Mouse (Mus musculus): ENCODE data around the gene Fam183b.

GRCm38 (mm10) chr11:58790646-58791045 is 11.1 kb downstream of the Fam183b start:
- no peak for TF ChIP-seq HCFC1 (IDR thresholded peaks at IDR 0.05; ENCODE audit: borderline replicate concordance, insufficient read depth, low read length)
- TF ChIP-seq ZNF384 (IDR thresholded peaks at IDR 0.05; ENCODE audit: low read depth, low read length) = no peak
- peak; percentile 42; the same call in 1 of the 2 replicates for TF ChIP-seq MAFK (IDR thresholded peaks at IDR 0.05; ENCODE audit: insufficient read depth, low read depth, low read length)
- no peak for TF ChIP-seq ZC3H11A (IDR thresholded peaks at IDR 0.05; ENCODE audit: borderline replicate concordance, low read depth, low read length)
- no peak for TF ChIP-seq CHD2 (IDR thresholded peaks at IDR 0.05; ENCODE audit: low read depth, low read length)

Measured in ES-E14 (cell line).